Mouse (Mus musculus) neural tube, embryonic 12.5 days (tissue): ENCODE results near the gene Gm20388. TPM values are rescaled to one million over a fixed set of nuclear protein-coding genes. Genes with fewer than 3 reads are reported as not detected.

ENCODE experiments used
- ATAC-seq: fragments of 200-750 bp; cut with Nextera tagmentation; 2 replicates; pipeline ENCODE4 v1.8.0; 2017; ENCODE audit warnings: low read depth, mild to moderate bottlenecking, moderate TSS enrichment, moderate library complexity; ENCODE audit not compliant: low FRiP score
- H3K27ac ChIP-seq: fragments of 300-500 bp; sonication (generic); 2 replicates; pipeline ENCODE4 v1.5.1; 2016
- H3K27me3 ChIP-seq: fragments of 300-500 bp; sonication (generic); replicated peaks from 2 replicates; pipeline ENCODE4 v1.6.1; 2016; ENCODE audit warnings: mild to moderate bottlenecking
- H3K36me3 ChIP-seq: fragments of 300-500 bp; sonication (generic); 2 replicates; pipeline ENCODE4 v1.6.1; 2016; ENCODE audit warnings: mild to moderate bottlenecking
- H3K4me1 ChIP-seq: fragments of 300-500 bp; sonication (generic); 2 replicates; pipeline ENCODE4 v1.6.1; 2016
- H3K4me2 ChIP-seq: fragments of 300-500 bp; sonication (generic); replicated peaks from 2 replicates; pipeline ENCODE4 v1.6.1; 2016; ENCODE audit warnings: mild to moderate bottlenecking
- H3K4me3 ChIP-seq: fragments of 300-500 bp; sonication (generic); 2 replicates; pipeline ENCODE4 v1.5.1; 2016
- H3K9ac ChIP-seq: fragments of 300-500 bp; sonication (generic); 2 replicates; pipeline ENCODE4 v1.6.1; 2016; ENCODE audit warnings: mild to moderate bottlenecking
- H3K9me3 ChIP-seq: fragments of 300-500 bp; sonication (generic); 2 replicates; pipeline ENCODE4 v1.6.1; 2016; ENCODE audit warnings: mild to moderate bottlenecking
- WGBS: fragments of 180-500 bp; shearing (Covaris S2); methylation state at CpG from one replicate; pipeline ENCODE4 v1.1.7; 2016; 5-methylcytosine and 5-hydroxymethylcytosine counted together
- polyA plus RNA-seq: library from polyadenylated mRNA; unstranded; fragments of >200 nt; fragmentation: Nextera tagmentation; extraction: Ambion mirVana; gene quantifications from 2 replicates; pipeline ENCODE4 v1.2.1, GENCODE M21; 2016

Gene Gm20388
- polyA plus RNA-seq, 1 experiment from 2014 or later = not detected

GRCm38 (mm10) chr8:123333864-123334263 is 3423.2 kb downstream of the Gm20388 start:
- H3K27me3 ChIP-seq = no peaks in the 10 kb centered on the region
- no peak; the same call in 1 of the 2 replicates for ATAC-seq
- peaks cover 17% of the 10 kb centered on the region for H3K4me1 ChIP-seq
- H3K27ac ChIP-seq = peak overlapping the region; percentile 77
- under 1% methylated on average over 7 of the region's 7 CpGs for WGBS
- H3K4me2 ChIP-seq = peak overlapping the region; percentile 80
- H3K9ac ChIP-seq = peak overlapping the region; percentile 86
- no peaks in the 10 kb centered on the region for H3K36me3 ChIP-seq
- H3K9me3 ChIP-seq = no peaks in the 10 kb centered on the region
- peak overlapping the region; percentile 76 for H3K4me3 ChIP-seq

DNA sequence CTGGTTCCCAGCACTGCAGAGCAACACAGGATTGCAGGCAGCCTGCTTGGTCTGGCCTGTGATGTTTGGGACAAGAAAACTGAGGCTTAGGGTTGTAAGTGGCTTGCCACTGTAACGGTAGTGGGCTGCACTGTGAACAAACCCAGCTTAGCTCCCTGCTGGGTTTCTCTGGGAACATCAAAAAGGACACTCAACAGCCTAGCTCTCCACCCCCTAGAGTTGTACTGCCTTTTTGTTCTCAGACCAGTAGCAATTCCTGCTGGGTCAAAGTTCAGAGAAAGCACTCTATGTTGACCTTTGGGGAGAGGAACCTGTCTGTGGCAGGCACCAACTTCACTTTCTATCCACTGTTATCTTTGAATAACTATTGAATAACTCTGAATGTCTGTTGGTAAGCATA is 3423.8 kb downstream of the Gm20388 start:
- 5% methylated on average over 1 of the region's 1 CpGs for WGBS
- no peak for ATAC-seq
- Histone ChIP-seq H3K9me3 (no peaks in the 10 kb centered on the region), H3K27ac (peak overlapping the region; percentile 77), H3K4me2 (peak overlapping the region; percentile 80), H3K36me3 (peaks cover 1% of the 10 kb centered on the region; the same call in 1 of the 2 replicates), H3K4me1 (peaks cover 17% of the 10 kb centered on the region), H3K9ac (peak overlapping the region; percentile 86), H3K27me3 (no peaks in the 10 kb centered on the region), H3K4me3 (peak overlapping the region; percentile 76)

DNA sequence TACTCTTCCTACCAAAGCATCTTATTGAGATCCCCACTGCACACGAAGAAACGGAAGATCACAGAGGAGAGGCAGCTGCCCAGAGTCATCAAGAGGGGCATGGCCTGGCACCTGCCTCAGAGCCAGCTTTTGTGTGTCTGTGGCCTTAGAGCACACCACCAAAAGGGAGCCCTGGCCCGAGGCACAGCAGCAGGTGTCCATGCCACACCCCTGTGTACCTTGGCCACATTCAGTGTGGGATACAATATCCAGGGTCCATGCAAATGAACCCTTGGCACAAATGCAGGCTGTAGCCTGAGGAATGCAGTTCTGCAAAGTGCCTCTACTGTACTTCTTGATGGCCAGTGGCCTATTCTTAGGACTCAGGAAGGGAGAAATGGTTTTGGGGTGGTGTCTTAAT is 3426.8 kb downstream of the Gm20388 start:
- WGBS = 80% methylated on average over 3 of the region's 3 CpGs
- Histone ChIP-seq H3K9me3 (no peaks in the 10 kb centered on the region), H3K9ac (no peak overlapping the region), H3K36me3 (peaks cover 9% of the 10 kb centered on the region), H3K27me3 (no peaks in the 10 kb centered on the region), H3K4me3 (no peak overlapping the region), H3K27ac (no peak overlapping the region), H3K4me2 (no peak overlapping the region), H3K4me1 (peaks cover 17% of the 10 kb centered on the region)
- ATAC-seq = no peak

DNA sequence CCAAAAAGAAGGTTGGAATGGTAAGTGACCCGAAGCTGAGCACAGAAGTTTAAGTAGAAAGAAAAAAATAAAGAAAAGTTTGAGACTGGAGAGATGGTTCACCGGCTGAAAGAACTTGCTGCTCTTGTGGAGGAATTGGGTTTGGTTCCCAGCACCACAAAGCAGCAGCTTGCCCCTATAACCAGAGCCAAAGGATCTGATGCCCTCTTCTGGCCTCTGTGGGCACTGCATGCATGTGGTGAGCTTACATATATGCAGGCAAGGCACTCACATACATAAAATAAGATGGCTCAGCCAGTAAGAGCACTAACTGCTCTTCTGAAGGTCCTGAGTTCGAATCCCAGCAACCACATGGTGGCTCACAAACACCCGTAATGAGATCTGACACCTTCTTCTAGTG is 3429.4 kb downstream of the Gm20388 start:
- WGBS = 98% methylated on average over 4 of the region's 4 CpGs
- Histone ChIP-seq H3K27me3 (no peaks in the 10 kb centered on the region), H3K4me2 (no peak overlapping the region), H3K36me3 (peaks cover 9% of the 10 kb centered on the region), H3K4me3 (no peak overlapping the region), H3K9me3 (no peaks in the 10 kb centered on the region), H3K9ac (no peak overlapping the region), H3K4me1 (no peaks in the 10 kb centered on the region), H3K27ac (no peak overlapping the region)
- ATAC-seq = no peak

DNA sequence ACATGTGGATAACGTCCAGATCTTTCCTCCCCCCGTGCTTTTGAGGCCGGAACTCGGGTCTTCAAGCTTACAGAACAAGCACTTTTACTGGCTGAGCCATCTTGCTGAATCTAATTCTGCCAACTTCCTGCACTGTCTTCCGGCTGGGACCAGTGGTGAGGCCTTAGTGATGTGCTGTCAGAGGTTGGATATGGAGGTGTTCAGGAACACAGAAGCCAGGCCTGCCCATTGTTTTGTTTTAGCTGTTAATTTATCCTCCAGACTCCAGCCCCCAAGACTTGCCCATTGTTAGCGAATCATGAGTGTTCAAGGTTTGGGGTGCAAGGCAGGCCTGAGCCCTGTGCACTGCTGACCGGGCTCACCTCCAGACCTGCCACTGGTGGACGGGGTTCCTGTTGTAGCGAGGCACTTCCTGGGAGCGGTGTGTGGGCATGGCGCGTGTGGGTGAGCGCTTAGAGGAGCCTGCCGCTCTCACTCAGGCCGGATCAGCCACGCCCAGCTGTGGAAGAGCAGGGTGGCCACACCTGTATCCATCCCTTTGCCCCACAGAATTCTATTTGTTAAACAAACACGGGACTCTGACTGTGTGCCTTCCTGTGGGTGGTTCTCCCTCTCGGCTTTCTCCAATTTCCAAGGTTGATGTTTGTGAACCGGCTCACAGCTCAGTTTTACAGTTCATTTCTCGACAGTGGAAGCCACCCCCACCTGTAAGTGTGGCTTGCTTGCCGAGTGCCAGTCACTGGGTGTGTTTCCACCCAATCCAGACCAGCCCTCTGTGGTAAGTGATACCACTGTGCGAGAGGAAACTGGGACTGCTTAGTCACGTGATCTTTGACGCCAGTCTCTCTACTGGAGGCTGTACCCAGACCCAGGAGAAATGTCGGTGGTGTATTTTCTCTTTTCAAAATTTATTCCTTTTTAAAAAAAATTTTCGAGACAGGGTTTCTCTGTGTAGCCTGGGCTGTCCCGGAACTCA is 3430.7 kb downstream of the Gm20388 start:
- no peak overlapping the region for H3K4me3 ChIP-seq
- no peaks in the 10 kb centered on the region for H3K9me3 ChIP-seq
- no peak for ATAC-seq
- WGBS = 91% methylated on average over 27 of the region's 27 CpGs
- H3K27me3 ChIP-seq = no peaks in the 10 kb centered on the region
- H3K4me1 ChIP-seq = no peaks in the 10 kb centered on the region
- H3K36me3 ChIP-seq = peaks cover 9% of the 10 kb centered on the region
- no peak overlapping the region for H3K27ac ChIP-seq
- H3K9ac ChIP-seq = no peak overlapping the region
- no peak overlapping the region for H3K4me2 ChIP-seq

GRCm38 (mm10) chr8:123342253-123342652 is 3431.6 kb downstream of the Gm20388 start:
- ATAC-seq = no peak

GRCm38 (mm10) chr8:123342911-123343310 is 3432.3 kb downstream of the Gm20388 start:
- Histone ChIP-seq H3K9me3 (no peaks in the 10 kb centered on the region), H3K4me3 (no peak overlapping the region), H3K4me1 (no peaks in the 10 kb centered on the region), H3K27me3 (no peaks in the 10 kb centered on the region), H3K9ac (no peak overlapping the region), H3K4me2 (no peak overlapping the region), H3K27ac (no peak overlapping the region), H3K36me3 (peaks cover 9% of the 10 kb centered on the region)
- no peak for ATAC-seq
- WGBS = 81% methylated on average over 7 of the region's 7 CpGs

More at GRCm38 (mm10) chr8:123342253-123342652, 3431.6 kb downstream of the Gm20388 start:
- Histone ChIP-seq H3K36me3 (peaks cover 9% of the 10 kb centered on the region), H3K4me1 (no peaks in the 10 kb centered on the region), H3K9me3 (no peaks in the 10 kb centered on the region), H3K4me3 (no peak overlapping the region), H3K27me3 (no peaks in the 10 kb centered on the region), H3K27ac (no peak overlapping the region), H3K9ac (no peak overlapping the region), H3K4me2 (no peak overlapping the region)
- WGBS = 88% methylated on average over 8 of the region's 8 CpGs

GRCm38 (mm10) chr8:123343422-123343821 is 3432.8 kb downstream of the Gm20388 start:
- H3K4me1 ChIP-seq = no peaks in the 10 kb centered on the region
- H3K27me3 ChIP-seq = no peaks in the 10 kb centered on the region
- H3K9ac ChIP-seq = no peak overlapping the region
- no peak overlapping the region for H3K4me3 ChIP-seq
- 91% methylated on average over 12 of the region's 12 CpGs for WGBS
- H3K36me3 ChIP-seq = peaks cover 10% of the 10 kb centered on the region
- ATAC-seq = no peak
- no peaks in the 10 kb centered on the region for H3K9me3 ChIP-seq
- H3K27ac ChIP-seq = no peak overlapping the region
- H3K4me2 ChIP-seq = no peak overlapping the region

DNA sequence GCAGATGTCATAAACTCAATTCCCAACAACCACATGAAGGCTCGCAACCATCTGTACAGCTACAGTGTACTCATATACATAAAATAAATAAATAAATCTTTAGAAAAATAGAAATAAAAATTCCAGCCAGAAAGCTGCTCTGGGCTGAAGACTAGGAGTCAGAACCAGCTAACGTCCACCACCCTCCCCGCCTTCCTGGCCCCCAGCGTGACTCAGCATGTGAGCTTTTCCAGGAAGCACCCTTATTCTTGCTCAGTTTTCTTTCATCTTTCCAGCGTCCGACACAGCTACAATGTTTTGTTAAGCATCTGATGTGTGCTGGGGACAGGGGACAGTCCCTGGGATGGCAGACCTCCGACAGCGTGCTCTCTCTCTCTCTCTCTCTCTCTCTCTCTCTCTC is 3434.5 kb downstream of the Gm20388 start:
- ATAC-seq = no peak
- WGBS = 85% methylated on average over 8 of the region's 8 CpGs
- Histone ChIP-seq H3K9ac (no peak overlapping the region), H3K4me2 (no peak overlapping the region), H3K36me3 (peaks cover 6% of the 10 kb centered on the region), H3K27ac (no peak overlapping the region), H3K4me1 (no peaks in the 10 kb centered on the region), H3K9me3 (no peaks in the 10 kb centered on the region), H3K4me3 (no peak overlapping the region), H3K27me3 (no peaks in the 10 kb centered on the region)

DNA sequence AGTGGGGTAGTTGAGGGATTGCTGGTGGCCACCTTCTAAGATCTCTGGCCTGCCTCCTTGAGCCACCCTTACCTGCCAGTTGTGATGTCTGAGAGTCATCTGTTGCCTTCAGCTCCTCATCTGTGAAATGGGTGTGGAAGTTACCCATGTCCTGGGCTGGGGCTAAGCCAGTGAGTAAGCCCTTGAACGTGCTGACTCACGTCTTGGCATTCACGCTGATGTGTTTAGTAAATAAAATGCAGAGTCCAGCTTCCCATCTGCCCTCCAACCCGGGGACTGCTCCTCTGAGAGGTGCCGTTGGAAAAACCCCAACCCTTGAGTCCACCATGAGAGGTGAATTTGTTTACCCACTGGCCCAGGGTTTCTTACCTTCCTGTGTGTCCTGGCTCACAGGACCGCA is 3435.2 kb downstream of the Gm20388 start:
- no peak overlapping the region for H3K9ac ChIP-seq
- 90% methylated on average over 6 of the region's 6 CpGs for WGBS
- no peaks in the 10 kb centered on the region for H3K27me3 ChIP-seq

DNA sequence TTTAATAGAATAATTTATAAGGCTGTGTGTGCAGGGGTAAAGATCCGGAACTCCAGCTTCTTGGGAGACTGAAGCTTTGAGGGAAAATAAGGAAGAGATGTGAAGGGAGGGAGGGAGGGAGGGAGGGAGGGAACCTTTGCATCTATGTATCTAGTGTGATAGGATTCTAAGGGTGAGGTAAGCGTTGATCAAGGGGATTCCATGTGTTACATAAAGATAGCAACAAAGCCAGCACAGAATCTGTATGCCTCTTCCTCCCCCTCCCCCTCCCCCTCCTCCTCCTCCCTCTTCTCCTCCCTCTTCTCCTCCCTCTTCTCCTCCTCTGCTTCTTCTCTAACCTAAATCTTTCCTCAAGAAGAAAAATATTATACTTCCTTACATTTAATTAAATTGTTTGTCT is 3436.7 kb downstream of the Gm20388 start:
- Histone ChIP-seq H3K27ac (no peak overlapping the region), H3K4me1 (peaks cover 2% of the 10 kb centered on the region; the same call in 1 of the 2 replicates), H3K36me3 (peaks cover 5% of the 10 kb centered on the region; the same call in 1 of the 2 replicates), H3K4me3 (no peak overlapping the region), H3K9me3 (no peaks in the 10 kb centered on the region), H3K4me2 (no peak overlapping the region), H3K9ac (no peak overlapping the region), H3K27me3 (no peaks in the 10 kb centered on the region)
- 78% methylated on average over 2 of the region's 2 CpGs for WGBS
- ATAC-seq = no peak

More for the DNA sequence above, 3435.2 kb downstream of the Gm20388 start:
- Histone ChIP-seq H3K4me1 (no peaks in the 10 kb centered on the region), H3K9me3 (no peaks in the 10 kb centered on the region), H3K27ac (no peak overlapping the region), H3K4me3 (no peak overlapping the region), H3K36me3 (peaks cover 5% of the 10 kb centered on the region), H3K4me2 (no peak overlapping the region)
- ATAC-seq = no peak

GRCm38 (mm10) chr8:123348237-123348843 is 3437.7 kb downstream of the Gm20388 start:
- 67% methylated on average over 9 of the region's 9 CpGs for WGBS
- H3K4me3 ChIP-seq = no peak overlapping the region
- ATAC-seq = no peak
- H3K27ac ChIP-seq = no peak overlapping the region
- no peaks in the 10 kb centered on the region for H3K9me3 ChIP-seq
- 0 out of 2 replicates have a peak overlapping the region, but pooled peaks have one; percentile 3 for H3K9ac ChIP-seq
- no peaks in the 10 kb centered on the region for H3K27me3 ChIP-seq
- peaks cover 5% of the 10 kb centered on the region; the same call in 1 of the 2 replicates for H3K4me1 ChIP-seq
- H3K36me3 ChIP-seq = peaks cover 5% of the 10 kb centered on the region; the same call in 1 of the 2 replicates
- H3K4me2 ChIP-seq = no peak overlapping the region
